Mouse (Mus musculus) heart, embryonic 12.5 days (tissue): ENCODE measurements around the gene Gstp2. TPM values are rescaled to one million over a fixed set of nuclear protein-coding genes. Genes with fewer than 3 reads are reported as not detected.
A peak's percentile ranks its signal among the peaks of the same experiment; 100 is the strongest.

Source experiments
- ATAC-seq: fragments of 200-750 bp; cut with Nextera tagmentation; 2 replicates; pipeline ENCODE4 v1.8.0; 2017; ENCODE audit warnings: moderate TSS enrichment, moderate library complexity; ENCODE audit not compliant: insufficient number of reproducible peaks, low FRiP score
- H3K27ac ChIP-seq: fragments of 300-500 bp; sonication (generic); 2 replicates; pipeline ENCODE4 v1.5.1; 2016; ENCODE audit warnings: mild to moderate bottlenecking, moderate library complexity; ENCODE audit not compliant: poor library complexity, severe bottlenecking
- H3K27me3 ChIP-seq: fragments of 300-500 bp; sonication (generic); replicated peaks from 2 replicates; pipeline ENCODE4 v1.6.1; 2016; ENCODE audit warnings: mild to moderate bottlenecking, moderate library complexity
- H3K36me3 ChIP-seq: fragments of 300-500 bp; sonication (generic); 2 replicates; pipeline ENCODE4 v1.6.1; 2016; ENCODE audit warnings: mild to moderate bottlenecking, moderate library complexity
- H3K4me1 ChIP-seq: fragments of 300-500 bp; sonication (generic); replicated peaks from 2 replicates; pipeline ENCODE4 v1.6.1; 2016; ENCODE audit warnings: mild to moderate bottlenecking
- H3K4me2 ChIP-seq: fragments of 300-500 bp; sonication (generic); 2 replicates; pipeline ENCODE4 v1.6.1; 2016; ENCODE audit warnings: mild to moderate bottlenecking, moderate library complexity
- H3K4me3 ChIP-seq: fragments of 300-500 bp; sonication (generic); 2 replicates; pipeline ENCODE4 v1.5.1; 2016; ENCODE audit warnings: mild to moderate bottlenecking
- H3K9ac ChIP-seq: fragments of 300-500 bp; sonication (generic); 2 replicates; pipeline ENCODE4 v1.6.1; 2016; ENCODE audit warnings: mild to moderate bottlenecking, moderate library complexity
- H3K9me3 ChIP-seq: fragments of 300-500 bp; sonication (generic); replicated peaks from 2 replicates; pipeline ENCODE4 v1.6.1; 2016; ENCODE audit warnings: mild to moderate bottlenecking, moderate library complexity
- WGBS: fragments of 180-500 bp; shearing (Covaris S2); methylation state at CpG from one replicate; pipeline ENCODE4 v1.1.7; 2016; 5-methylcytosine and 5-hydroxymethylcytosine counted together
- polyA plus RNA-seq: library from polyadenylated mRNA; unstranded; fragments of >200 nt; fragmentation: Nextera tagmentation; extraction: Ambion mirVana; gene quantifications from 2 replicates; pipeline ENCODE4 v1.2.1, GENCODE M21; 2016

The Gstp2 gene
- polyA plus RNA-seq, 1 experiment from 2014 or later: 7.1 TPM

GRCm38 (mm10) chr19:4004331-4004730, 41.5 kb downstream of the Gstp2 start:
- no peak overlapping the region for H3K4me3 ChIP-seq
- 75% methylated on average over 15 of the region's 15 CpGs for WGBS
- ATAC-seq: no peak
- peaks cover 47% of the 10 kb centered on the region for H3K36me3 ChIP-seq
- H3K4me1 ChIP-seq: peaks cover 55% of the 10 kb centered on the region
- peak overlapping the region; percentile 99 for H3K27ac ChIP-seq
- peak overlapping the region; percentile 60 for H3K4me2 ChIP-seq
- peak overlapping the region; percentile 70; the same call in 1 of the 2 replicates for H3K9ac ChIP-seq
- no peaks in the 10 kb centered on the region for H3K9me3 ChIP-seq
- no peaks in the 10 kb centered on the region for H3K27me3 ChIP-seq

- no peak for ATAC-seq
- peak overlapping the region; percentile 99 for H3K27ac ChIP-seq
- H3K4me2 ChIP-seq: peak overlapping the region; percentile 60
- WGBS: 68% methylated on average over 12 of the region's 12 CpGs
- H3K9ac ChIP-seq: peak overlapping the region; percentile 70
- peaks cover 40% of the 10 kb centered on the region for H3K36me3 ChIP-seq
- H3K4me1 ChIP-seq: peaks cover 59% of the 10 kb centered on the region
- H3K27me3 ChIP-seq: no peaks in the 10 kb centered on the region
- no peaks in the 10 kb centered on the region for H3K9me3 ChIP-seq
- H3K4me3 ChIP-seq: peak overlapping the region; percentile 27
Observed at GRCm38 (mm10) chr19:4003641-4004040, 42.2 kb downstream of the Gstp2 start.

DNA sequence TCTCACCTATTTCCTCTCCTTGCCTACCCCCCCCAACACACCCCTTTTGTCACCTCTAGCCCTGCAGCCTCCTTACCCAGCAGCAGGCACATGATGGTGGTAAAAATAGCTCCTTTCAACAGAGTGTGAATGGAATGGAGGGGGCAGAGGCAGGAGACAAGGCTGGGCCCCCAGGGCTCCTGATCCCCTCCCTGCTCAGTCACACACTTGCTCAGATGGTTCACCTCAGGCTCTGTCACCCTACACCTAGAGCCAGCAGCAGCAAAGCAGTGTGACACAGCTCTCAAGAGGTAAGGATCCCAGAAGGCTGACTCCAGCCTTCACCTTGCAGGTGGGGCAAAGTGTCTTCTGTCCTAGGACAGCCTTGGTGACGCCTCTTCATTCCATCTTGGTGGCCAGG, 42.7 kb downstream of the Gstp2 start, which contains the start of gene Doc2g:
TSS of gene Doc2g (plus strand) at position 202 of the 400 bp plus-strand sequence.
- Histone ChIP-seq H3K4me3 (peak within 1 kb of the TSS; percentile 27), H3K9me3 (no peaks in the 10 kb centered on the region), H3K27ac (peak within 1 kb of the TSS; percentile 99), H3K4me2 (peak within 1 kb of the TSS; percentile 60), H3K4me1 (peaks cover 59% of the 10 kb centered on the region), H3K9ac (peak within 1 kb of the TSS; percentile 70), H3K36me3 (peaks cover 35% of the 10 kb centered on the region), H3K27me3 (no peaks in the 10 kb centered on the region)
- peak; percentile 26; the same call in 1 of the 2 replicates for ATAC-seq
- WGBS: 39% methylated on average over 1 of the region's 1 CpGs

DNA sequence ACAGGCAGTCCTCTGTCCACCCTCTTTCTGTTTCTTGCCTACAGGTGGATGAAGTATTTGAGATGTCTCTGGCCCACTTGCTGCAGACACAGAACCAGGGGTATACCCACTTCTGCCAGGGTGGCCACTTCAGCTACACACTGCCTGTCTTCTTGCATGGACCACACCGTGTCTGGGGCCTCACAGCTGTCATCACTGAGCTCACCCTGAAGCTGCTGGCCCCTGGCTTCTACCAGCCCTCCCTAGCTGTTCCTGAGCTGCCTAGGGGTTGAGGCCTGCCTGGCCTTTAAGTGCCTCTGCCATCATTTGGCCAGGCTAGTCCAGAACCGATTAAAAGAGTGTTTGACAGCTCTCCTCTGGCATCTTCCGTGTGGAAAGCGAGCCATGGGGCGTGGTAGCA, 44.1 kb downstream of the Gstp2 start:
- peak overlapping the region; percentile 87; the same call in 1 of the 2 replicates for H3K4me2 ChIP-seq
- H3K4me3 ChIP-seq: no peak overlapping the region
- H3K9ac ChIP-seq: peak overlapping the region; percentile 94; the same call in 1 of the 2 replicates
- H3K36me3 ChIP-seq: peaks cover 21% of the 10 kb centered on the region
- no peaks in the 10 kb centered on the region for H3K27me3 ChIP-seq
- H3K9me3 ChIP-seq: no peaks in the 10 kb centered on the region
- 67% methylated on average over 5 of the region's 5 CpGs for WGBS
- peaks cover 65% of the 10 kb centered on the region for H3K4me1 ChIP-seq
- ATAC-seq: no peak
- peak overlapping the region; percentile 99 for H3K27ac ChIP-seq

DNA sequence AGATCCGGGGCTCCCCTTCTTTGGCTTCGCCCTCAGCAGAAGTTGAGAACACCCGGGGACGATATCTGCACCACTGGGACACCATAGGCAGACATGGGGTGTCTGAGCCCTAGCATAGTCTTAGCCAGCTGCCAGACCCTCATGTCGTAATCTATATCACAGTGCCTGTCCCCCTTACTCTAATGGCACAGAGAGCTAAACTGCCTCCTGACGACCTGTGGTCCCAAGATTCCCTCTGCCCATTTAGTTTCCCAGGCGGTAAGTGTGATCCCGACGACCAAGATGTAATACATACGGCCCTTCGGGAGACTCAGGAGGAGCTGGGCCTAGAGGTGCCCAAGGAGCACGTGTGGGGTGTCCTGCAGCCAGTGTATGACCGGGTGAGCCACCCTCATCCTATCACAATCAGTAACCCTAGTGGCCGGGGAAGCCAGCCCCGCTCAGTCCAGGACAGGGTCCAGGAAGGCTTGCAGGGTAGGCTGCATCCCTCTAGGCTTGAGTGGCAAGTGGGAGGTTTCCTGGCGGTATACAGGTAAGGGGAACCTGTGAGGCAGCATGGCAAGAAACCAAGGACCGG, 44.8 kb downstream of the Gstp2 start:
- H3K9ac ChIP-seq: peak overlapping the region; percentile 94
- H3K4me3 ChIP-seq: peak overlapping the region; percentile 77
- 19% methylated on average over 17 of the region's 17 CpGs for WGBS
- no peaks in the 10 kb centered on the region for H3K9me3 ChIP-seq
- H3K27ac ChIP-seq: peak overlapping the region; percentile 99
- no peak for ATAC-seq
- peak overlapping the region; percentile 87 for H3K4me2 ChIP-seq
- peaks cover 63% of the 10 kb centered on the region for H3K4me1 ChIP-seq
- peaks cover 14% of the 10 kb centered on the region for H3K36me3 ChIP-seq
- no peaks in the 10 kb centered on the region for H3K27me3 ChIP-seq

DNA sequence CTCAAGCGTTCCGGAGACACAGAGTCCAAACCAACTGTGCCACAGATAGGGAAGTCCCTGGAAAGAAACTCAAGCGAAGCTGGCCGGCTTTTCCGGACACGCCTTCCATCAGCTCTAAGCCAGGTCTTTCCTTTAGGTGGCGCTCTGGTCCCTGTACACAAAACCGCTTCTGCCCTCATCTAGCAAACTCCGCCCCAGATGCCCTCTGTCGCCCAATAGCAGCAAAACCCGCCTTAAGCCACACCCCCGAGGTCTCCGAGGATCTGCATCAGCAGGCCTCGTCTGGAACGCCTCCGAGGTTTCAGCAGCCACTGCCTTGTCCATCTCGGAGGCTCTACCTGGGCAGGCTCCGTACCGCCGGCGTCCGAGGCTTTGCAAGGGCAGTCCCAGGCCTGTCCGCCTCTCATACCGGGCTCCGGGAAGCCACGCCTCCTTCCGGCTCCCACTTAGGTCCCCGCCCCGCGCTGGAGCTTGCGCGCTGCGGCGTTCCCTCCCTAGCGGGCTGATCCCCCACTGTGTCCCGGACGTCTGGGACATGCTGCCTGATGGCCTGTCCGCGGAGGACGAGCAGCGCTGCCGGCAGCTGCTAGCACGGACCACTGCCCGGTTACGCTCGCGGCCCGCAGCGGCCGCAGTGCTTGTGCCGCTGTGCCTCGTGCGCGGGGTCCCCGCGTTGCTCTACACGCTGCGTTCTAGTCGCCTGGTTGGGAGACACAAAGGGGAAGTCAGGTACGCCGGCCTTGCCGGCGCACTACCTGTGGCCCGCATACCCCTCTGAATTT, 45.5 kb downstream of the Gstp2 start, which contains the start of the genes Nudt8 and Gm49405:
TSS of gene Nudt8 (plus strand) at position 462 of the 782 bp plus-strand sequence.
TSS of gene Gm49405 (plus strand) at position 508 of the 782 bp plus-strand sequence.
- WGBS: under 1% methylated on average over 64 of the region's 64 CpGs
- H3K36me3 ChIP-seq: peaks cover 9% of the 10 kb centered on the region
- H3K9ac ChIP-seq: peak within 1 kb of the TSS; percentile 94
- H3K27ac ChIP-seq: peak within 1 kb of the TSS; percentile 99
- peak within 1 kb of the TSS; percentile 77 for H3K4me3 ChIP-seq
- no peaks in the 10 kb centered on the region for H3K9me3 ChIP-seq
- H3K4me2 ChIP-seq: peak within 1 kb of the TSS; percentile 87
- H3K4me1 ChIP-seq: peaks cover 59% of the 10 kb centered on the region
- H3K27me3 ChIP-seq: 0 out of 2 replicates have a peak, but pooled peaks cover 2% of the 10 kb centered on the region
- ATAC-seq: peak; percentile 90

GRCm38 (mm10) chr19:3999121-3999730, 46.6 kb downstream of the Gstp2 start:
- H3K36me3 ChIP-seq: peaks cover 1% of the 10 kb centered on the region; the same call in 1 of the 2 replicates
- peak overlapping the region; percentile 94 for H3K9ac ChIP-seq
- peak overlapping the region; percentile 77 for H3K4me3 ChIP-seq
- H3K27ac ChIP-seq: no peak overlapping the region
- 81% methylated on average over 9 of the region's 9 CpGs for WGBS
- no peaks in the 10 kb centered on the region for H3K9me3 ChIP-seq
- 0 out of 2 replicates have a peak, but pooled peaks cover 5% of the 10 kb centered on the region for H3K27me3 ChIP-seq
- H3K4me1 ChIP-seq: peaks cover 49% of the 10 kb centered on the region
- H3K4me2 ChIP-seq: peak overlapping the region; percentile 87
- no peak for ATAC-seq

DNA sequence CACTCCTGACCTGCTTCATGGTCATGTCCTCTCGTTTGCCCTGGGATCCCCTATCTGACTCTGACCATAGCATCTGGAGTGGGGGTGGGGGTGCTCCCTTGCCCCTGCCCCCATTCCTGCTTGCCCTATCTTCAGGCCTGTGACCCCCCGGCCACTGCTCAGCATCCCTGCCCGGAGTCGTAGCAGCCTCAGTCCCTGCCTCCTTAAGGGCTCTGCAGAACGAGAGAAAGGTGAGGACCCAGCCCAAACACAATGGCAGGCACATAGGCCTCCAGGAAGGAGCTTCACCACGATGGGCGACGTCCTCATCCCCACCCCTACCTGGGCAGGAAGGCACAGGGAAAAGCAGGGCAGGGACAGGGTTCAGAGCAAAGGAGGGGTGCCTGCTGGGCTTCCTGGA, 47.5 kb downstream of the Gstp2 start:
- Histone ChIP-seq H3K4me3 (no peak overlapping the region), H3K9me3 (no peaks in the 10 kb centered on the region), H3K4me1 (peaks cover 40% of the 10 kb centered on the region), H3K27me3 (0 out of 2 replicates have a peak, but pooled peaks cover 5% of the 10 kb centered on the region), H3K27ac (no peak overlapping the region), H3K36me3 (no peaks in the 10 kb centered on the region), H3K9ac (0 out of 2 replicates have a peak overlapping the region, but pooled peaks have one; percentile 3), H3K4me2 (no peak overlapping the region)
- WGBS: 67% methylated on average over 8 of the region's 8 CpGs
- no peak for ATAC-seq

GRCm38 (mm10) chr19:3997231-3997630, 48.6 kb downstream of the Gstp2 start:
- no peak for ATAC-seq

DNA sequence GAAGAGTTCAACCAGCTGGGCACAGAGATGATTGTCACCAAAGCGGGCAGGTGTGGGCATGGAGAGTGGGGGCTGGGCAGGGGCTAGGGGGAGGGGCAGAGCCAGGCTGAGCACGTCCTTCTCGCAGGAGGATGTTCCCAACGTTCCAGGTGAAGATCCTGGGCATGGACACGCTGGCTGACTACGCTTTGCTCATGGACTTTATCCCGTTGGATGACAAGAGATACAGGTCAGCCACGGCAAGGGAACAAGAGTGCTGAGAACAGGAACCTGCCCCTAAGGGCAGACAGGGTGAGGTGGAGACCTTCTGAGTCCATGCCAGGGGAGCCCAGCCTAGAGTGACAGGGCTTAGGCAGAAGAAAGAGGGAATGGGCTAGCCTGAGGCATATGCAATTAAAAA, 49.1 kb downstream of the Gstp2 start:
- Histone ChIP-seq H3K4me1 (peaks cover 25% of the 10 kb centered on the region), H3K27me3 (0 out of 2 replicates have a peak, but pooled peaks cover 5% of the 10 kb centered on the region), H3K9me3 (no peaks in the 10 kb centered on the region), H3K36me3 (no peaks in the 10 kb centered on the region), H3K4me3 (no peak overlapping the region), H3K4me2 (no peak overlapping the region), H3K27ac (no peak overlapping the region), H3K9ac (no peak overlapping the region)
- ATAC-seq: no peak
- WGBS: 80% methylated on average over 8 of the region's 8 CpGs

More at GRCm38 (mm10) chr19:3997231-3997630, 48.6 kb downstream of the Gstp2 start:
- Histone ChIP-seq H3K4me1 (peaks cover 30% of the 10 kb centered on the region), H3K4me3 (no peak overlapping the region), H3K4me2 (no peak overlapping the region), H3K9me3 (no peaks in the 10 kb centered on the region), H3K36me3 (no peaks in the 10 kb centered on the region), H3K27ac (no peak overlapping the region), H3K27me3 (0 out of 2 replicates have a peak, but pooled peaks cover 5% of the 10 kb centered on the region), H3K9ac (no peak overlapping the region)
- WGBS: 48% methylated on average over 8 of the region's 8 CpGs
